Mouse (Mus musculus) midbrain, embryonic 11.5 days (tissue): Measurements from ENCODE around the gene Slc15a3. TPM values are rescaled to one million over a fixed set of nuclear protein-coding genes. Genes with fewer than 3 reads are reported as not detected.

Experiments used
- ATAC-seq: fragments of 200-750 bp; cut with Nextera tagmentation; 2 replicates; pipeline ENCODE4 v1.8.0; 2017; ENCODE audit warnings: moderate TSS enrichment, moderate library complexity; ENCODE audit not compliant: low FRiP score
- DNase-seq: peaks from one replicate; pipeline ENCODE4 v3.0.0; 2015; ENCODE audit warnings: low spot score; ENCODE audit errors: missing footprints
- H3K27ac ChIP-seq: fragments of 300-500 bp; sonication (generic); 2 replicates; pipeline ENCODE4 v1.5.1; 2014; ENCODE audit warnings: low read depth, low read length
- H3K27me3 ChIP-seq: fragments of 300-500 bp; sonication (generic); 2 replicates; pipeline ENCODE4 v1.6.1; 2014; ENCODE audit warnings: mild to moderate bottlenecking, low read length, moderate library complexity, mixed read lengths; ENCODE audit not compliant: control insufficient read depth, insufficient read depth
- H3K36me3 ChIP-seq: fragments of 300-500 bp; sonication (generic); 2 replicates; pipeline ENCODE4 v1.6.1; 2014; ENCODE audit warnings: mild to moderate bottlenecking, low read length, moderate library complexity, mixed read lengths; ENCODE audit not compliant: control insufficient read depth, insufficient read depth
- H3K4me1 ChIP-seq: fragments of 300-500 bp; sonication (generic); 2 replicates; pipeline ENCODE4 v1.6.1; 2014; ENCODE audit warnings: low read length; ENCODE audit not compliant: control insufficient read depth, insufficient read depth
- H3K4me2 ChIP-seq: fragments of 300-500 bp; sonication (generic); 2 replicates; pipeline ENCODE4 v1.6.1; 2014; ENCODE audit warnings: mild to moderate bottlenecking, moderate library complexity
- H3K4me3 ChIP-seq: fragments of 300-500 bp; sonication (generic); 2 replicates; pipeline ENCODE4 v1.5.1; 2014; ENCODE audit warnings: low read depth, low read length
- H3K9ac ChIP-seq: fragments of 300-500 bp; sonication (generic); 2 replicates; pipeline ENCODE4 v1.6.1; 2014; ENCODE audit warnings: low read length
- H3K9me3 ChIP-seq: fragments of 300-500 bp; sonication (generic); 2 replicates; pipeline ENCODE4 v1.6.1; 2016; ENCODE audit warnings: low read length; ENCODE audit not compliant: control insufficient read depth
- WGBS: fragments of 180-500 bp; shearing (Covaris S2); extraction: QIAGEN DNeasy Blood & Tissue Kit; methylation state at CpG from one replicate; pipeline ENCODE4 v1.1.7; 2014; 5-methylcytosine and 5-hydroxymethylcytosine counted together
- polyA plus RNA-seq: library from polyadenylated mRNA; unstranded; fragments of >200 nt; fragmentation: Nextera tagmentation; extraction: Ambion mirVana; gene quantifications from 2 replicates; pipeline ENCODE4 v1.2.1, GENCODE M21; 2014

Slc15a3 gene
- polyA plus RNA-seq, 1 experiment from 2014 or later: 0.25 TPM

DNA sequence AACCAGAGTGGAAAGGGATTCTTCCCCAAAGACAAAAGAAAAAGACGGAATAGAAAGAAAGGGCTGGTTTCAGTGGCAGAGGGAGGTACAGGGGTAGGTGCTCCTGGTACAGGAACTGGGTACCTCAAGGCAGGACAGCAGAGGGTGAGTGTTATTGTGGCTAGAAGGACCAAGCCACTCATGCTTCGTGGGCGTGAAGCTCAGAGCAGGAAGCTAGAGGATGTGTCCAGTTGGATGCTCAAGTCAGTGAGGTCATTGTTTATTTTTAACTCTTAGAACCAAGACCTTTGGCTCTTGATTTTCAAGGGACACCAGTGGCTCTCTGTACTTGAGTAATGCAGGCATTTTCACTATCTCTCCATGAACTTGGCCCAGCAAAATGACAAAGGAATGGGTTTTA lies 7.5 kb upstream of the Slc15a3 start:
- Histone ChIP-seq H3K27ac (no peak overlapping the region), H3K9me3 (no peaks in the 10 kb centered on the region), H3K9ac (no peak overlapping the region), H3K4me2 (no peak overlapping the region), H3K4me3 (no peak overlapping the region), H3K27me3 (no peaks in the 10 kb centered on the region), H3K4me1 (no peaks in the 10 kb centered on the region), H3K36me3 (no peaks in the 10 kb centered on the region)
- WGBS: 90% methylated on average over 3 of the region's 3 CpGs
- DNase-seq: no peak
- no peak for ATAC-seq

DNA sequence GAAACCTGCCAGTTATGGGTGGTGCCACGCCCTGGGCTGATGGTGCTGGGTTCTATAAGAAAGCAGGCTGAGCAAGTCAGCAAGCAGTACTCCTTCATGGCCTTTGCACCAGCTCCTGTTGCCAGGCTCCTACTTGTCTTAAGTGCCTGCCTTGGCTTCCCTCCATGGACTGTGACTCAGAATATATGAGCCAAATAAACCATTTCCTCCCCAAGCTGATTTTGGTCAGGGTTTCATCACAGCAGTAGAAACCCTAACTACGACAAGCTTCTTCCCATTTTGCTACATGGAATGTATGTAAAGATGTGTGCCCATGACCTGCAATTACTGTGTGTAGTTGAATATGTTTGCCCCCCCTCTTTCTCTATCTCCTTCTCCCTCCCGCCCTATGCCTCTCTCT lies 5.9 kb upstream of the Slc15a3 start:
- 83% methylated on average over 3 of the region's 3 CpGs for WGBS
- Histone ChIP-seq H3K9me3 (no peaks in the 10 kb centered on the region), H3K9ac (no peak overlapping the region), H3K4me2 (no peak overlapping the region), H3K27me3 (no peaks in the 10 kb centered on the region), H3K36me3 (no peaks in the 10 kb centered on the region), H3K27ac (no peak overlapping the region), H3K4me3 (no peak overlapping the region), H3K4me1 (no peaks in the 10 kb centered on the region)
- no peak for DNase-seq
- ATAC-seq: no peak

DNA sequence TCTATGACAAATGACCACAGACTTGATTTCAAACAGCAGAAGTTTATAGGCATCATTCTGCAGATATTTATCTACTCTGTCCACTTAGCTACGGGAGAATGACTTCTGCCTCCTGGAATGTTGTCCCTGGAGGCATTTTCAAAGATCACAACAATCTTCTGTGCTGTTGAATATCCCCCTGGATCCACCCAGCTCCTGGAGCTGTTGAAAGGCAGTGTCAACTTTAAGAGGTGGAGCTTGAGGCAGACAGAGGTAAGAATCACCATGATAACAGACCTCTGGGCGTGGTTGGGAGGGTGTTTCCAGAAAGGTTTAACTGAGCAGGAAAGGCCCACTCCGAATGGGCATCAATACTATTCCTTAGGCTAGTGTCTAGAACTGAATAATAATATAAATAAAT lies 3.9 kb upstream of the Slc15a3 start:
- ATAC-seq: no peak
- 65% methylated on average over 3 of the region's 3 CpGs for WGBS

DNA sequence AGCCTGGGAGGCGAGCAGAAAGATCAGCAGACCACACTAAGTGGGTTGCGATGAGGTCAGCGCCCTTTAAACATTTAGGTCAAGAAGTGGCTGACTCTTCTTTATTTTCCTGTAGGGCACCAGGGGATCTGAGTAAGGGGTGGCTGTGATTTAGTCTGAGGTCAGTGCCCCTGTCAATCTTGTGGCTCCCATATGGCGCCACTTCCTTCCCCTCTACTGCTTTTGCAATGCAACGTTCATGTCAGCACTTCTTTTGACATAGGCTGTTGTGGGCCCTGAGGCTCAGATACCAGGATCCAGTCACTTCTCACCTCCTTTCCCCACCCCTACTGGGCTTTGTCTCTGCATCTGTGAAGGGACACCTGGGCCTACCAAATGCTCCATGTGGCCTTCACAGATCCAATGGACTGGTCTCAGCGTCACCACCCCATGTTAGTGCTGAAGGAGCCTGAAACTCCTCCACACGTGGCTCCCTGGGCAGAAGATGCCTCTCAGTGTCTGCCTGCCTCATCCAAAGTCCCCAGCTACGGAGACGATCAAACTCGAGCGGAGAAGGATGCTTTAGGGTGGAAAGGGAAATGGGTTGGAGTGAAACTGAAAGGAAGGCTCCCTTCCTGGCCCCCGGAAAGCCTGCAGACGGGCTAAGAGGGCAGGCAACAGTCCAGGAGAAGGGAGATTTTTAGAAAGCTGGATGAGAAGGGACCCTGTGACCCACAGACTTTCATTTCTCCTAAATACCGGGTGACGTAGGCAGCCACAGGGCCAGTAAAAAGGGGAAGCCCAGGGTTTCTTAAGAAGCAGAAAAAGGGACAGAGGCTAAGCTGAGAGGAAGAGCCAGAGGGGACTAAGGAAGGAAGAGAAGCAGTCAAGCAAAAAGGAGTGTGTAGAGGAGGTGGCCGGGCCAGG lies 2.4 kb downstream of the Slc15a3 start:
- Histone ChIP-seq H3K27me3 (no peaks in the 10 kb centered on the region; the same call in 1 of the 2 replicates), H3K4me3 (no peak overlapping the region), H3K4me2 (no peak overlapping the region), H3K9me3 (no peaks in the 10 kb centered on the region), H3K36me3 (no peaks in the 10 kb centered on the region), H3K4me1 (no peaks in the 10 kb centered on the region), H3K27ac (no peak overlapping the region), H3K9ac (no peak overlapping the region)
- 48% methylated on average over 16 of the region's 16 CpGs for WGBS
- ATAC-seq: no peak
- peak; percentile 83 for DNase-seq

More for the DNA sequence above, 3.9 kb upstream of the Slc15a3 start:
- Histone ChIP-seq H3K4me1 (no peaks in the 10 kb centered on the region), H3K27me3 (no peaks in the 10 kb centered on the region), H3K9ac (no peak overlapping the region), H3K4me2 (no peak overlapping the region), H3K36me3 (no peaks in the 10 kb centered on the region), H3K4me3 (no peak overlapping the region), H3K9me3 (no peaks in the 10 kb centered on the region), H3K27ac (no peak overlapping the region)
- no peak for DNase-seq

DNA sequence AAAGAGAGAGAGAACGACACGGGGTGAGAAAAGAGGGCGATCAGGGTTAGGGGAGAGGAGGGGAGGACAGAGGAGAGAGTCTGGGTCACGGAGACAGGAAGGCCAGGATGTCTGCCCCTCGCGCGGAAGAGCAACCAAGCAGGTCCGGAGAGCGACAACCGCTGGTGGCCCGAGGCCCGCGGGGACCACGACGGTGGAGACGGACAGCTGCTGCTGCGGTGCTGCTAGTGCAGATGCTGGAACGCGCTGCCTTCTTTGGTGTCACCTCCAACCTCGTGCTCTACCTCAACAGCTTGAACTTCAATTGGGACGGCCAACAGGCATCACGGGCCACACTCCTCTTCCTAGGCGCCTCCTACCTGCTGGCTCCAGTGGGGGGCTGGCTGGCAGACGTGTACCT lies 3.4 kb downstream of the Slc15a3 start:
- H3K4me1 ChIP-seq: no peaks in the 10 kb centered on the region
- H3K9ac ChIP-seq: no peak overlapping the region
- H3K4me2 ChIP-seq: no peak overlapping the region
- no peaks in the 10 kb centered on the region for H3K36me3 ChIP-seq
- no peaks in the 10 kb centered on the region for H3K9me3 ChIP-seq
- no peaks in the 10 kb centered on the region; the same call in 1 of the 2 replicates for H3K27me3 ChIP-seq
- WGBS: 31% methylated on average over 24 of the region's 24 CpGs
- ATAC-seq: no peak
- DNase-seq: peak; percentile 82
- no peak overlapping the region for H3K27ac ChIP-seq
- no peak overlapping the region for H3K4me3 ChIP-seq

DNA sequence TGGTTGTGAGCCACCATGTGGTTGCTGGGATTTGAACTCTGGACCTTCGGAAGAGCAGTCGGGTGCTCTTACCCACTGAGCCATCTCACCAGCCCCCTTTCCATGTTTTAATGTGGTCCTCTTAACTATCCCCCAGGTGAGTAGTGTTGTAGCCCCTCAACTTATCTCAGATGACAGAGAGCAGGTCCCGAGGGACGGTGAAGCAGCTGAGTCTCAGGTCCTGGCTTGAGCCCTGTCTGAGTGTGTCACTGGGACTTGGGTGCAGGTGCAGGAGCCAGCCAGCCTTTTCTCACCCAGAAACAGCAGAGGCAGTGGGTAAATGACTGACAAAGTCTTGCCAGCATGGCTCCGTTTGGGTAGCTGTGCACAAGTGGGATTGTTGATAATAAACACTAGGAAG lies 4.7 kb downstream of the Slc15a3 start:
- Histone ChIP-seq H3K27me3 (no peaks in the 10 kb centered on the region; the same call in 1 of the 2 replicates), H3K27ac (no peak overlapping the region), H3K4me2 (no peak overlapping the region), H3K4me1 (no peaks in the 10 kb centered on the region), H3K9ac (no peak overlapping the region), H3K9me3 (no peaks in the 10 kb centered on the region), H3K4me3 (no peak overlapping the region), H3K36me3 (no peaks in the 10 kb centered on the region)
- DNase-seq (peak; percentile 21), ATAC-seq (no peak)
- WGBS: 91% methylated on average over 5 of the region's 5 CpGs

DNA sequence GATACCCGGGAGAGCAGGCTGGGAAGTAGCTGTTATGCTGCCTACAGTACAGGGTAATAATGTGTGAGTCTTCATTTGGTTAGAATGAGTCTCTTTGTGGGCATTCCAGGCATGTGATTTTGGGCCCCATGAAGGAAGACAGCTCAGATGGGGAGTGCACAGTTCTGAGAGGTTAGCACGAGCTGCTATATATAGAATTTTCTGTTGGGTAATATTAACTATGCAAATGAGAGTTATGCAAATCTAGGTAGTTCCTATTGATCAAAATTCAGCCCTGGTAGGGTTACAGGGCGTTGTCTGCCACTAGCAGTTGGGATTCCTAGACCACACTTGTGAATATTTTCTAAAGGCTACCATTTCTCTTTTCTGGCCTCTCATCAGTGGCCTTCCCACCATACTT lies 5.9 kb downstream of the Slc15a3 start:
- Histone ChIP-seq H3K27me3 (no peaks in the 10 kb centered on the region; the same call in 1 of the 2 replicates), H3K4me1 (no peaks in the 10 kb centered on the region), H3K9ac (no peak overlapping the region), H3K9me3 (no peaks in the 10 kb centered on the region), H3K4me3 (no peak overlapping the region), H3K36me3 (no peaks in the 10 kb centered on the region), H3K4me2 (no peak overlapping the region), H3K27ac (no peak overlapping the region)
- DNase-seq (peak; percentile 49), ATAC-seq (no peak)
- WGBS: 83% methylated on average over 3 of the region's 3 CpGs

DNA sequence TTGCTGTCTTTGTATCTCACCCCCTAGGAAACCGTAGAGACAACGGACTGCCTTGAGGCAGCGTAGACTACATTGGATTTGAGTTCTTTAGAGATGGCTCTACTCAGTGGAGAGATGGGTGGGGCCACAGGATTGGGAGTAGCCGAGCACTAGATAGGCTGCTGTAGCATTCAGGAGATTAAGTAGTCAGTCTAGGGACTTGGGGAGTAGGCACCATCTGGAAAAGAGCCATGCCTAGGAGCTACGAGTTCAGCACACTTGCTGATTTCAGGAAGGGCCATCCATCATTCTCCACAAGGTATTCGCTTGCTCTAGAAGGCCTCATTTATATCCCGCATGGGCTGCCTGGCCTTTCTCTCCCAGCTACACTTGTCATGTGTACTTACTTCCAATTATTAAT lies 6.6 kb downstream of the Slc15a3 start:
- H3K9ac ChIP-seq: no peak overlapping the region
- H3K36me3 ChIP-seq: no peaks in the 10 kb centered on the region
- no peak overlapping the region for H3K4me3 ChIP-seq
- 74% methylated on average over 7 of the region's 7 CpGs for WGBS
- no peaks in the 10 kb centered on the region for H3K4me1 ChIP-seq
- H3K9me3 ChIP-seq: no peaks in the 10 kb centered on the region
- ATAC-seq (no peak), DNase-seq (peak; percentile 57)
- H3K4me2 ChIP-seq: no peak overlapping the region
- H3K27ac ChIP-seq: no peak overlapping the region
- no peaks in the 10 kb centered on the region; the same call in 1 of the 2 replicates for H3K27me3 ChIP-seq

DNA sequence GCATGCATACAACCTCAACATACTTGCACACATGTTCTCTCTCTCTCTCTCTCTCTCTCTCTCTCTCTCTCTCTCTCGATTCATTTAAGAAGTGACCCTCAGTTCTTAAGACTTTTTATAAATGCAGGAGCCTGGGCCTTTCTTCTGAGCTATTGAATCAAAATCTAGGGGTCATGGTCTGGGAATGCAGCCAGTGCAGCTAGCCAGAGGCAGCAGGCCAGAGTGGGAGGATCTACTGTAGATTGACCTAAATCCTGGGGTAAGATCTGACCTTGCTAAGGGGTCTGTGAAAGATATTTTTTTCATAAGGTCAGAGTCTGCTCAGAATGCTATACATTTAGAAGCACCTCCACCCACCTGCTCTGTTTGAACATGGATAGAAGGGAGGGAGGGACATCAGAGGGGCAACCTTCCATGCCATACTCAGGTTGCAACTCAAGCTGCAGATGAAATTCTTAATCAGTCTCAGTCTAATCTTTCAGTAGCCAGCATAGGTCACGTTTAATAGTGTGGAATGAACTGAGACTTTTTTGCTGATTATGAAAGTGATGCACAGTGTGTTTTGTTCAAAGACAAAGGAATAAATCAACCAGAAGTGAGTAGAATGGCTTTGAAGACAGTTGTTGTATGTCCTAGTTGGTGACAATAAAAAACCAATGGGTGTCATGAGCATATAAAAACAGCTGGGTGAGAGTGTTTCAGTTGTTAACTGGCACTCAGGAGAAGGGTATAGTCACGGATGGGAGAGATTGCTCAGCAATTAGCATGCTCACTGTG lies 8.0 kb downstream of the Slc15a3 start:
- 58% methylated on average over 3 of the region's 3 CpGs for WGBS
- H3K27me3 ChIP-seq: no peaks in the 10 kb centered on the region; the same call in 1 of the 2 replicates
- no peak overlapping the region for H3K27ac ChIP-seq
- no peaks in the 10 kb centered on the region for H3K4me1 ChIP-seq
- ATAC-seq (no peak), DNase-seq (peak; percentile 23)
- H3K9ac ChIP-seq: no peak overlapping the region
- no peak overlapping the region for H3K4me2 ChIP-seq
- H3K36me3 ChIP-seq: no peaks in the 10 kb centered on the region
- H3K9me3 ChIP-seq: no peaks in the 10 kb centered on the region
- H3K4me3 ChIP-seq: no peak overlapping the region
